Mouse (Mus musculus) kidney, postnatal 0 days (tissue): ENCODE data around the gene Ubap2l. TPM values are rescaled to one million over a fixed set of nuclear protein-coding genes. Genes with fewer than 3 reads are reported as not detected.

Source experiments
- ATAC-seq: fragments of 200-750 bp; cut with Nextera tagmentation; replicated peaks from 2 replicates; pipeline ENCODE4 v1.8.0; 2017; ENCODE audit warnings: low read depth, moderate number of reproducible peaks, moderate TSS enrichment, moderate library complexity; ENCODE audit not compliant: low FRiP score
- DNase-seq: peaks from one replicate; pipeline ENCODE4 v3.0.0-alpha.2; 2016; ENCODE audit warnings: low spot score
- H3K27ac ChIP-seq: fragments of 300-500 bp; sonication (generic); 2 replicates; pipeline ENCODE4 v1.5.1; 2014; ENCODE audit warnings: mild to moderate bottlenecking
- H3K27me3 ChIP-seq: fragments of 300-500 bp; sonication (generic); 2 replicates; pipeline ENCODE4 v1.6.1; 2014; ENCODE audit warnings: low read length, mixed read lengths; ENCODE audit not compliant: insufficient read depth
- H3K36me3 ChIP-seq: fragments of 300-500 bp; sonication (generic); 2 replicates; pipeline ENCODE4 v1.6.1; 2014; ENCODE audit warnings: low read length, mixed read lengths; ENCODE audit not compliant: insufficient read depth
- H3K4me1 ChIP-seq: fragments of 300-500 bp; sonication (generic); replicated peaks from 2 replicates; pipeline ENCODE4 v1.6.1; 2014; ENCODE audit warnings: antibody characterized with exemption, low read length, mixed read lengths; ENCODE audit not compliant: insufficient read depth
- H3K4me2 ChIP-seq: fragments of 300-500 bp; sonication (generic); 2 replicates; pipeline ENCODE4 v1.6.1; 2014; ENCODE audit warnings: mild to moderate bottlenecking, low read length, moderate library complexity, mixed read lengths
- H3K4me3 ChIP-seq: fragments of 300-500 bp; sonication (generic); replicated peaks from 2 replicates; pipeline ENCODE4 v1.5.1; 2014; ENCODE audit warnings: low read depth, low read length
- H3K9ac ChIP-seq: fragments of 300-500 bp; sonication (generic); 2 replicates; pipeline ENCODE4 v1.6.1; 2014; ENCODE audit warnings: low read depth, low read length
- H3K9me3 ChIP-seq: fragments of 300-500 bp; sonication (generic); replicated peaks from 2 replicates; pipeline ENCODE4 v1.6.1; 2016; ENCODE audit warnings: low read length, inconsistent platforms, mixed read lengths
- CTCF ChIP-seq: IDR thresholded peaks from 2 replicates; pipeline ENCODE4 v1.5.1; 2016; ENCODE audit warnings: antibody characterized with exemption, low read depth, mild to moderate bottlenecking, moderate library complexity
- whole genome bisulfite sequencing: fragments of 180-500 bp; shearing (Covaris S2); extraction: QIAGEN DNeasy Blood & Tissue Kit; methylation state at CpG from one replicate; pipeline ENCODE4 v1.1.7; 2014; 5-methylcytosine and 5-hydroxymethylcytosine counted together
- polyA plus RNA-seq: library from polyadenylated mRNA; unstranded; fragments of >200 nt; fragmentation: Nextera tagmentation; extraction: Ambion mirVana; gene quantifications from 2 replicates; pipeline ENCODE4 v1.2.1, GENCODE M21; 2015

Ubap2l gene
- polyA plus RNA-seq, 1 experiment from 2014 or later: 150 TPM

GRCm38 (mm10) chr3:90016626-90017025, 35.8 kb downstream of the Ubap2l start:
- TF ChIP-seq CTCF: no peak
- ATAC-seq: no peak
- WGBS: 93% methylated on average over 4 of the region's 4 CpGs
- no peak overlapping the region for H3K27ac ChIP-seq
- no peak overlapping the region for H3K9ac ChIP-seq
- no peak overlapping the region for H3K4me3 ChIP-seq
- no peaks in the 10 kb centered on the region for H3K9me3 ChIP-seq
- H3K36me3 ChIP-seq: peaks cover 88% of the 10 kb centered on the region
- H3K4me2 ChIP-seq: no peak overlapping the region
- no peak for DNase-seq
- H3K27me3 ChIP-seq: no peaks in the 10 kb centered on the region
- no peaks in the 10 kb centered on the region for H3K4me1 ChIP-seq

- WGBS: 60% methylated on average over 2 of the region's 2 CpGs
Observed at GRCm38 (mm10) chr3:90010291-90010690, 42.1 kb downstream of the Ubap2l start.

DNA sequence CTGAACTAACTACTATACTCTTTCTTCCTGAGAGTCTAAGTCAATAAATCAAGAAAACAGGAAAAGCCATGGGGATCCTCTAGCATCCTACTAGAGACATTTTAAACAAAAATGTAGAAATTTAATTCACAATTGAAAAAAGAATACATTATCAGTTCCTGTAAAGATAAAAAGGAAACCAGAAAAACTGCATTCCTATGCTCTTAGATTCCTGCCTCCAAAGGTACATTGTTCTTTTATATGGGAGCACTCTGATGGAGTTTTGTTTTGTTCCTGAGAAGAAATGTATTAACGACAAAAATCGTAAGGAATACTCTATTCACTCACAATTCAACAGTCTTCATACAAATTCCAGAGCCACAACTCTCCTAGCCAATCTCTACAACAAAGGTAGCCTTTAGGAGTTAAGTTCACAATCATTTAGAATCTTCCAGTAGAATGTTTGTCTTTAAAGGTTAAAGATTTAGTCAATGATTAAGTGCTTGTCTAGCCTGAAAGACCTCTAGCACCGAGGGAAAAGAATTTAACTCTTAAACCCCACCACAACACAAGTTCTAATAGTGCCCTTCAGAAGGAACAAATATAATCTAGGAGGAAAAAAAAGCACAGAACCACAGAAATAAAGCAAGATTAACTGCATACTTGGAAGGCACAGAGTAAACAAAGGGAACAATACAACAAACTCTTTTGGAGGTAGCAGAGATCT, 48.2 kb downstream of the Ubap2l start:
- no peak overlapping the region for H3K9ac ChIP-seq
- TF ChIP-seq CTCF: no peak
- H3K4me2 ChIP-seq: 0 out of 2 replicates have a peak overlapping the region, but pooled peaks have one; percentile 19
- 27% methylated on average over 3 of the region's 3 CpGs for WGBS
- ATAC-seq: 0 out of 2 replicates have a peak, but pooled peaks have one; percentile 31
- peaks cover 44% of the 10 kb centered on the region for H3K36me3 ChIP-seq
- peak overlapping the region; percentile 67 for H3K27ac ChIP-seq
- DNase-seq: peak; percentile 50
- no peak overlapping the region for H3K4me3 ChIP-seq
- no peaks in the 10 kb centered on the region for H3K9me3 ChIP-seq
- no peaks in the 10 kb centered on the region for H3K27me3 ChIP-seq
- H3K4me1 ChIP-seq: no peaks in the 10 kb centered on the region

More at GRCm38 (mm10) chr3:90010291-90010690, 42.1 kb downstream of the Ubap2l start:
- Histone ChIP-seq H3K4me1 (no peaks in the 10 kb centered on the region), H3K9me3 (no peaks in the 10 kb centered on the region), H3K27ac (no peak overlapping the region), H3K36me3 (peaks cover 70% of the 10 kb centered on the region), H3K4me3 (no peak overlapping the region), H3K27me3 (no peaks in the 10 kb centered on the region), H3K4me2 (no peak overlapping the region), H3K9ac (no peak overlapping the region)
- TF ChIP-seq CTCF: no peak
- DNase-seq (no peak), ATAC-seq (no peak)

DNA sequence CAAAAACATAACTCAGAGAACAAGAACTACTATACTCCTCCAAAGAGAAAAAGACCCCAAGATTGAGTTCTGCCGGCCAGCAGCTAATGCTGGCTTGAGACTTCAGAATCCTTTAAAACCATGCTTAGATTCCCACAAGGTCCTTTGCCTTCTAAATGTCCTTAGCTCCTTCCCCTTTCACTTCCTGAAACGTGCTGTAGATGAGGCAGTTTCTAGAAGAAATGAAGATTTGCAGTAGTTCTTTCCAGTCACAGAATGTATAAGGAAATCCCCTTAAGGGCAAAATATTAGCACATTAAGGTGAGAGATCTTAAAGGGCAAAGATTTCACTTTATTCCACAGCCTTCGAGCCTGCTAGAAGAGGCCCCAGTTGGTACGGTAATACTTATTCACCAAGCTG, 52.6 kb downstream of the Ubap2l start:
- DNase-seq: no peak
- 81% methylated on average over 4 of the region's 4 CpGs for WGBS
- no peak overlapping the region for H3K4me3 ChIP-seq
- ATAC-seq: no peak
- TF ChIP-seq CTCF: no peak
- H3K27ac ChIP-seq: no peak overlapping the region
- no peaks in the 10 kb centered on the region for H3K27me3 ChIP-seq
- H3K9ac ChIP-seq: no peak overlapping the region
- H3K4me1 ChIP-seq: no peaks in the 10 kb centered on the region
- no peak overlapping the region for H3K4me2 ChIP-seq
- H3K36me3 ChIP-seq: peaks cover 19% of the 10 kb centered on the region
- no peaks in the 10 kb centered on the region for H3K9me3 ChIP-seq

- peak overlapping the region; percentile 69 for H3K4me3 ChIP-seq
- peak overlapping the region; percentile 86 for H3K9ac ChIP-seq
- H3K27ac ChIP-seq: peak overlapping the region; percentile 95
- H3K27me3 ChIP-seq: no peaks in the 10 kb centered on the region
- DNase-seq: no peak
- no peaks in the 10 kb centered on the region for H3K4me1 ChIP-seq
- peaks cover 19% of the 10 kb centered on the region for H3K36me3 ChIP-seq
- 11% methylated on average over 8 of the region's 8 CpGs for WGBS
- H3K9me3 ChIP-seq: no peaks in the 10 kb centered on the region
- no peak for TF ChIP-seq CTCF
- peak overlapping the region; percentile 73 for H3K4me2 ChIP-seq
- ATAC-seq: 0 out of 2 replicates have a peak, but pooled peaks have one; percentile 9
Observed at GRCm38 (mm10) chr3:89999090-89999489, 53.3 kb downstream of the Ubap2l start.

DNA sequence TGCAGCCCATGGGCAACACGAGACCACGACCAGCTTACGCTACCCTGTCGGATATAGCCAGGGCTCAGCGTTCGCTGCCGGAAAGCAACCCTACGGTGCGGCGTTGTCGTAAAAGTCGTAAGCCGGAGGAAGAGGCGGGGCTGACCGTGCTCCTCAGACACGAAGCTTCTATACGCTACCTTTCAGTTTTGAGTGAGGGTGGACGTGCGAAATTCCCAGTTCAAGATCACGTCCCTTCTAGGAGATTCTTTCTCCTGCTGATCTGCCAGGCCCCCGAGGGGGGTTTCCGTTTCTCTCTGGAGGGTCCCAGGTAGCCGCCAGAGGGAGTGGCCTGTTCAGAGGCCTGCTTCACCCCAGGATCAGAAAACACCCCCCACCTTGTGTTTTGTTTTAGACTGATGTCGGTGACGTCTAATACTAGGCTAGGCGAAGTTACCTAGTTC, 53.8 kb downstream of the Ubap2l start, which contains the start of gene Hax1:
Hax1 (minus strand) TSS at position 169 of the 443 bp plus-strand sequence.
- ATAC-seq: peak; percentile 92
- Histone ChIP-seq H3K4me2 (peak within 1 kb of the TSS; percentile 86), H3K9me3 (no peaks in the 10 kb centered on the region), H3K4me3 (peak within 1 kb of the TSS; percentile 69), H3K9ac (peak within 1 kb of the TSS; percentile 86), H3K4me1 (no peaks in the 10 kb centered on the region), H3K27me3 (no peaks in the 10 kb centered on the region), H3K36me3 (peaks cover 19% of the 10 kb centered on the region), H3K27ac (peak within 1 kb of the TSS; percentile 95)
- WGBS: under 1% methylated on average over 26 of the region's 26 CpGs
- peak; percentile 98 for DNase-seq
- peak; percentile 28; the same call in 1 of the 2 replicates for TF ChIP-seq CTCF
